Comparison of ENCODE assay signal across 8 mouse cellular contexts in genomic region chr4:116053399-116053961, GRCm38 (mm10). TPM values are rescaled to one million over a fixed set of nuclear protein-coding genes. Genes with fewer than 3 reads are reported as not detected.
DNase-seq lines count a peak whose midpoint lies in the region; ATAC-seq and TF ChIP-seq lines count a peak whose summit lies in the region.

Nsun4 (minus strand) TSS chr4:116053876.

- peak; percentile 5; the same call in 1 of the 2 replicates for TF ChIP-seq CTCF in heart, adult 2 months (IDR thresholded peaks at IDR 0.05)

- peak within 1 kb of the TSS; percentile 83 for H3K4me2 ChIP-seq in embryonic facial prominence, embryonic 14.5 days (ENCODE audit: low read depth, low read length)
- peak within 1 kb of the TSS; percentile 83 for H3K4me2 ChIP-seq in limb, embryonic 13.5 days (replicated peaks)
- H3K4me2 ChIP-seq in midbrain, embryonic 16.5 days (ENCODE audit: low read length) = peak within 1 kb of the TSS; percentile 62

- intact Hi-C loops in heart, adult 2 months (cut with DNase I) = loop anchor here (1.0 to 10.0 kb wide), 2 partner anchors 24 to 219 kb away; partner anchors contain the start of gene Mknk1

- H3K4me3 ChIP-seq in embryonic facial prominence, embryonic 14.5 days (ENCODE audit: low read depth, low read length) = peak within 1 kb of the TSS; percentile 54
- H3K4me3 ChIP-seq in heart, adult 2 months = peak within 1 kb of the TSS; percentile 81
- H3K4me3 ChIP-seq in limb, embryonic 13.5 days = peak within 1 kb of the TSS; percentile 64
- peak within 1 kb of the TSS; percentile 54 for H3K4me3 ChIP-seq in midbrain, embryonic 16.5 days (ENCODE audit: low read depth, low read length)

- TF ChIP-seq EP300 in heart, adult 2 months (IDR thresholded peaks at IDR 0.05; ENCODE audit: insufficient read depth, low read depth, low read length) = peak; percentile 52; the same call in 1 of the 2 replicates

- peak; percentile 91 for TF ChIP-seq POLR2A in heart, adult 2 months (IDR thresholded peaks at IDR 0.05; ENCODE audit: insufficient read depth, low read depth, low read length)

- no peaks in the 10 kb centered on the region for H3K9me3 ChIP-seq in embryonic facial prominence, embryonic 14.5 days (ENCODE audit: control insufficient read depth, low read length)
- no peaks in the 10 kb centered on the region for H3K9me3 ChIP-seq in limb, embryonic 13.5 days
- no peaks in the 10 kb centered on the region for H3K9me3 ChIP-seq in midbrain, embryonic 16.5 days (replicated peaks; ENCODE audit: control insufficient read depth, low read length, poor library complexity, severe bottlenecking)

- under 1% methylated on average over 35 of the region's 35 CpGs for WGBS in embryonic facial prominence, embryonic 14.5 days
- under 1% methylated on average over 35 of the region's 35 CpGs for WGBS in heart, adult 2 months
- WGBS in limb, embryonic 13.5 days = under 1% methylated on average over 35 of the region's 35 CpGs
- WGBS in midbrain, embryonic 16.5 days = under 1% methylated on average over 35 of the region's 35 CpGs

- H3K27ac ChIP-seq in embryonic facial prominence, embryonic 14.5 days (replicated peaks; ENCODE audit: low read depth, low read length) = peak within 1 kb of the TSS; percentile 92
- H3K27ac ChIP-seq in heart, adult 2 months = peak within 1 kb of the TSS; percentile 95
- H3K27ac ChIP-seq in limb, embryonic 13.5 days = peak within 1 kb of the TSS; percentile 90
- H3K27ac ChIP-seq in midbrain, embryonic 16.5 days (ENCODE audit: low read length) = peak within 1 kb of the TSS; percentile 80

- no peaks in the 10 kb centered on the region for H3K36me3 ChIP-seq in embryonic facial prominence, embryonic 14.5 days (ENCODE audit: control insufficient read depth, insufficient read depth, low read length)
- H3K36me3 ChIP-seq in heart, adult 2 months (ENCODE audit: control insufficient read depth, insufficient read depth, low read length) = no peaks in the 10 kb centered on the region
- H3K36me3 ChIP-seq in limb, embryonic 13.5 days = peaks cover 4% of the 10 kb centered on the region; the same call in 1 of the 2 replicates
- no peaks in the 10 kb centered on the region for H3K36me3 ChIP-seq in midbrain, embryonic 16.5 days (ENCODE audit: control insufficient read depth, insufficient read depth, low read length)

- H3K4me1 ChIP-seq in embryonic facial prominence, embryonic 14.5 days (ENCODE audit: control insufficient read depth, insufficient read depth, low read length) = 0 out of 2 replicates have a peak, but pooled peaks cover 8% of the 10 kb centered on the region
- H3K4me1 ChIP-seq in heart, adult 2 months (ENCODE audit: control insufficient read depth, insufficient read depth, low read length) = peaks cover 3% of the 10 kb centered on the region; the same call in 1 of the 2 replicates
- H3K4me1 ChIP-seq in limb, embryonic 13.5 days = peaks cover 7% of the 10 kb centered on the region
- peaks cover 6% of the 10 kb centered on the region for H3K4me1 ChIP-seq in midbrain, embryonic 16.5 days (ENCODE audit: control insufficient read depth, insufficient read depth, low read length)

- H3K9ac ChIP-seq in embryonic facial prominence, embryonic 14.5 days (ENCODE audit: low read depth, low read length) = peak within 1 kb of the TSS; percentile 64
- peak within 1 kb of the TSS; percentile 81 for H3K9ac ChIP-seq in heart, adult 2 months (ENCODE audit: low read depth, low read length)
- peak within 1 kb of the TSS; percentile 69 for H3K9ac ChIP-seq in limb, embryonic 13.5 days
- H3K9ac ChIP-seq in midbrain, embryonic 16.5 days (ENCODE audit: low read depth, low read length) = peak within 1 kb of the TSS; percentile 62

- ATAC-seq in embryonic facial prominence, embryonic 14.5 days (ENCODE audit: low read depth) = peak; percentile 97
- peak; percentile 97 for ATAC-seq in limb, embryonic 13.5 days (ENCODE audit: low FRiP score, low read depth)
- ATAC-seq in midbrain, embryonic 16.5 days = peak; percentile 97

- no peaks in the 10 kb centered on the region for H3K27me3 ChIP-seq in embryonic facial prominence, embryonic 14.5 days (replicated peaks; ENCODE audit: control insufficient read depth, insufficient read depth, low read length)
- H3K27me3 ChIP-seq in heart, adult 2 months (ENCODE audit: control insufficient read depth, insufficient read depth, low read length) = no peaks in the 10 kb centered on the region
- H3K27me3 ChIP-seq in limb, embryonic 13.5 days = no peaks in the 10 kb centered on the region
- no peaks in the 10 kb centered on the region for H3K27me3 ChIP-seq in midbrain, embryonic 16.5 days (ENCODE audit: control insufficient read depth, insufficient read depth, low read depth, low read length)

- H3K79me2 ChIP-seq in heart, adult 2 months (replicated peaks; ENCODE audit: control insufficient read depth, insufficient read depth, low read length) = no peaks in the 10 kb centered on the region

- DNase-seq in 3T3-L1 (ENCODE audit: low read depth, low spot score) = peak; percentile 96
- DNase-seq in adrenal gland, postnatal 4 days (ENCODE audit: low spot score in 2 of 2) = peak; percentile 72 to 79
- DNase-seq in embryonic facial prominence, embryonic 14.5 days (ENCODE audit: low spot score) = peak; percentile 97
- peak; percentile 92 to 94 for DNase-seq in heart, adult 2 months
- peak; percentile 92 for DNase-seq in kidney, adult 8-10 months
- DNase-seq in spleen, postnatal 10 days (ENCODE audit: low spot score in 2 of 2) = peak; percentile 80 to 89

RNA-seq across cellular contexts. Expression of gene Nsun4, which starts in this region (rescaled TPM):
- total RNA-seq in adrenal gland, postnatal 4 days (2021) = 10 to 100 TPM; 27.8 to 28.7 TPM
- polyA plus RNA-seq in embryonic facial prominence, embryonic 14.5 days (2014; fragmentation: Nextera tagmentation; extraction: Ambion mirVana) = 17.7 and 20.2 TPM in 2 replicates
- total RNA-seq in heart, adult 2 months (2021) = 10 to 100 TPM; 24.3 to 28.4 TPM
- 24.9 and 37.0 TPM in 2 replicates for polyA plus RNA-seq in heart, adult 2 months (2012; rRNA removed)
- 19.8 and 20.0 TPM in 2 replicates for polyA plus RNA-seq in limb, embryonic 13.5 days (2015; fragmentation: Nextera tagmentation; extraction: Ambion mirVana)
- 9.9 and 11.3 TPM in 2 replicates for polyA plus RNA-seq in midbrain, embryonic 16.5 days (2015; fragmentation: Nextera tagmentation; extraction: Ambion mirVana)

Comparison
In these comparisons a context has a peak if more than half of its experiments do, and no peak if none do; other contexts are left out.
1. Peak in every context shown above with its lines: DNase-seq, ATAC-seq, H3K4me3 ChIP-seq and H3K27ac ChIP-seq.